Mouse (Mus musculus) layer of hippocampus, postnatal 36 days (tissue): ENCODE measurements at regions not wholly inside any gene's neighbourhood (a gene's known extent, or its start where the extent isn't known, plus 50 kb on each side); places are given as distances from the start of the nearest gene placed in this dataset.
A peak's percentile ranks its signal among the peaks of the same experiment; 100 is the strongest.

Experiments used
- DNase-seq, 2 experiments: peaks; one replicate each; pipeline ENCODE4 v3.0.0; 2022

GRCm38 (mm10) chr1:92386752-92387151 is 86.9 kb downstream of the Ndufa10 start:
- DNase-seq: no peak

DNA sequence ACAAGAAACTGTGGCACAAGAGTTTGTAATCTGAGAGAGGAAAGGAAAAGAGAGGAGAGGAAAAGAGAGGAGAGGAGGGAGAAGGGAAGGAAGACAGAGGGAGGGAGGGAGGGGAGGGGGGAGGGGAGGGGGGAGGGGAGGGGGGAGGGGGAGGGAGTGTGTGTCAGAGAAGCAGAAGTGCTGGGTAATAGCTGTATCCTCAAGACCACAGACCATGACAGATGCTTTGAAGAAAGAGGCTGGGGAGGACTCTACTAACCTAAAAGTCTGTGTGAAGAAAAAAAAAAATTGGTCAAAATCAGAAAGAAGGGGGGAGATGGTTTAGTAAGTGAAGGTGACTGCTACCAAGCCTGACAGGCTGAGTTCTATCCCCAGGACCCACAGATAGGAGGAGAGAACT is 88.7 kb downstream of the Ndufa10 start:
- DNase-seq: no peak

- no peak for DNase-seq
Measured at GRCm38 (mm10) chr1:92383749-92384148, 89.9 kb downstream of the Ndufa10 start.

GRCm38 (mm10) chr1:92379510-92379886 is 94.2 kb downstream of the Ndufa10 start:
- no peak for DNase-seq

DNA sequence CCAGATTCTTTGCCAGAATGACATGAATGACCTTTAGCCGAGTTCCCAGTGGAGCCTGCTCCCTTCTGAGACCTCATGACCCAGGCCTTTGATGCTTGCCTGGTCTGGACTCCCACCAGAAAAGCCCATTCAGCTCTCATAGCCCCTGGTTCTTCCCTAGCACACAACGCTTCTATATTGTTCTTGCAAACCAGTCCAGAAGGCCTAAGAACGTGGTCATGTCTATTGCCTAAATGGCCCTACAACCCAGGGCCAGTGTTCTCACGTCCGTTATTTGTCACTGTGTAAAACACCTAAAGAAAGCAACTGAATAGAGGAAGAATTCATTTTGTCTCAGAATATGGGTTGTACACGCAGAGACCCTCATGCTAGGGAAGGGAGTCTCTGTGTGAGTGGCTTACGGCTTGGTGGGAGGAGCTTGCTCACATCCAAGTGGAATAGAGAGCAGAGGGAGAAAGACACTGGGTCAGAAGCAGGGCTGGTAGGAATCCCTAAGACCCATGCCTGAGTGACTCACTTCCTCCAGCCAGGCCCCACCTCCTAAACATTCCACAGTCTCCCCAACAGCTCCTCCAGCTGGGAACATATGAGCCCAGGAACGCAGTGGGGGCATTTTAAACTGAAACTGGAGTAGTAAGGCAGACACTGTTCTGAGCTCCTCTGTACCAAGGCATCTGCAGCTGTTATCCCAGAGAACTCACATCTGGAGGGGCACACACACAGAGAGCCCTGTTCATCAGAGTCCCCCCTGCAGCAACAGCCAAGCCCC is 94.7 kb downstream of the Ndufa10 start:
- no peak for DNase-seq

DNA sequence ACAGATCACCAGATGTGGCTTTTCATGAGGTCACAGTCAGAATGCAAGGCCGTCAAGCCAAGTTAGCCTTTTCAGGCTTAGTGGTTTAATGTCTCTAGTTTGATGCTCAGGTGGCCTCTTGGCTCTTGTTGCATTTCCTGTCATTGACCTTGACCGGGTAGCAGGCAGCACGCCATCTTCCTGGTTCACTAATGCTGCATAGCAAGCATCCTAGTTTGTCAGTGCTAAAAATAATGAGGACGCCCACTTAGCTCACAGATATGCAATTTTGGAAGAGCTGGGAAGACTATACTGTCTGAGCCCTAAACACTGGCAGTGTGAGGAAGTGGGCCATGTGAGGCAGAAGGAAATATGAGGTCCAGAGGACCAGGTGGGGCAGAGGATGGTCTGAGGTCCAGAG is 97.2 kb downstream of the Ndufa10 start:
- no peak for DNase-seq

- no peak for DNase-seq
Measured at GRCm38 (mm10) chr1:92372222-92372990, 101.3 kb downstream of the Ndufa10 start.

- peak in 1 of 2 experiments; percentile 32 for DNase-seq
Measured at GRCm38 (mm10) chr1:92371357-92371981, 102.2 kb downstream of the Ndufa10 start.

DNA sequence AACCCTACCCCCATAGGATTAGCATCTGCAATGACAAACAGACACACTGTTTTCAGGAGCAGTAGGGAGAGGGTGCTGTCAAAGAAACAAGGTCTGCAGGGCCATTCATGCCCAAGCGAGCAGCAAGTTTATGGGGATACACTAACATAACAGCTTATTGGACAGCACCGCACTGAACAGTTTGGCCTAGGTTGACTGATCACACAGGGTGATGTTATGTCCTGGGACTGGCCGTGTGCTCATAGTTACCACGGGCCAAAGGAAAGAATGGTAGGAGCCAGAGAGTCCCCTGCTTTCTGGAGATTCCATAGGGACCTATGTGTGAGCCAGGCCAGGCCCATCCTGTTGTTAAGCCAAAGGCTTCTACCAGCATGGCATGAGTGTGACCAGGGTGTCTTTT is 102.8 kb downstream of the Ndufa10 start:
- DNase-seq: no peak

DNA sequence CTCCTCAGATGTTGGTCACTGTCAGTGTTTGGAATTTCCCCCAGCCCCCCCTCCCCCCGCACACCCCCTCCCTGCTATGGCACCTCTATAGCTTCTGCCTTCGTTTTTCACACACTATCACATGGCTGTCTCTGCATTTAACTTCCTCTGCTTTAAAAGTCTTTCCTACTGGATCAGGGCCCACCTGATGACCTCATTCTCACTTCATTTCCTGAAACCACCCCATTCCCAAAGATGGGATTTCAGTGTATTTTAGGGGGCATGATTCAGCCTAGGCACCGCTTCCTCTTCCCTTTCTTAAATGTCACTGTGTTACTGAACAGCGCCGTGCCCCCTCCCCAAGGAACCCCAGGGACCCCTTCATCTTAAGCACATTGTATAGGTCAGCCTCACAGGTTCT is 103.7 kb downstream of the Ndufa10 start:
- DNase-seq: no peak

DNA sequence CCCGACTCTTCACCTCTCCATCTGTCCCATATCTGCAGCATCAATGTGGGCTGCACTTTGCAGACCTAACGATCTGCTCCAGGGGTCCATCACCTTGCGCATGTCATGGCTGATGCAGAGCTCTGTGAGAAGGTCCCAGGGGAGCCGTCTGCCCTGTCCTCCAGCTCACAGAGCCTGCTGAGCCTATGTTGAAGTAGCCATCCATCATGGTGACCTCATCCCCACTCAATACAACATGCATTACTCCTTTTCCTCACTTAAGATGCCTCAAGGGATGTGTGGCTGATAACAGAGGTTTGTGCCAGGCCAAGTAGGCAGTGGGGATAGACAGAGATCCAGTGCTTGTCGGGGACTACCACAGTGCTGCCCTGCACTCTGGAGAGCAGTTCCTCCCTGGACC is 107.4 kb downstream of the Ndufa10 start:
- no peak for DNase-seq

- no peak for DNase-seq
Measured at GRCm38 (mm10) chr1:92365366-92366075, 108.1 kb downstream of the Ndufa10 start.

GRCm38 (mm10) chr1:92361677-92362076 is 112.0 kb downstream of the Ndufa10 start:
- DNase-seq: no peak

DNA sequence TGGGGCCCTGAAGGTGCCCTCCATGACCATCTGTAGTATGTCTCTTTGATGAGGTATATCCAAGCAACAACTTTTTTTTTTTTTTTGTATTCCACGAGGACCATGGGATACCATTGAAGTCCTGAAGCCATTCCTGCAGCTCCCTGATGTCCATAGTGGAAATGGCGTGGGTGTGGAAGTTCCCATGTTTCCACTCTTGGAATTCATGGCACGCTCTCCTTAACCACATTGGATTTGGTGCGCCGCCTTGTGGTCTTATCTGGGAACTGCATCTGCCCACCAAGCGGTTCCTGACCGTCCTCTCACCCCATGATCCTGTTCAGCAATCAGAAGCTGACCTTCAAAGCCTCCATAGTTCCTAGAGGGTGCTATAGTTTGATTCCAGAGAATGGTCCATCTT is 113.4 kb downstream of the Ndufa10 start:
- peak; percentile 46 to 76 for DNase-seq

DNA sequence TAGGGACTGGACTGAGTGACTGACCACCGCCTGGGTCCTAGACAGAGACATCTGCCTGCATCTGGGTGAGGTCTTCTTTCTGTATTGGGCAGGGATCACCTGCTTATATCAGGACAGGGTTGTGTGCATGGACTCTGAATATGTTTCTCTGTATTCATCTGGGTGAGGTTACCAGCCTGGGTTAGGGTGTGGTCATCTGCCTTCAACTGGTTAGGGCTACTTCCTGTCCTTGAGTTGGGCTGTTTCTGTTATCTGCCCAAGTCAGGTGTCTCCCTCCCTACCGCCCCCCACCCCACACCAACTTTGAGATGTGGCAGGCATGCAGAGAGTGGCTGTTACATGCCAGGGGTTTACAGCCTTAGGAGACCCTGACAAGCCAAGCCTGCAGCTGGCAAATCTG is 114.2 kb downstream of the Ndufa10 start:
- DNase-seq: no peak

DNA sequence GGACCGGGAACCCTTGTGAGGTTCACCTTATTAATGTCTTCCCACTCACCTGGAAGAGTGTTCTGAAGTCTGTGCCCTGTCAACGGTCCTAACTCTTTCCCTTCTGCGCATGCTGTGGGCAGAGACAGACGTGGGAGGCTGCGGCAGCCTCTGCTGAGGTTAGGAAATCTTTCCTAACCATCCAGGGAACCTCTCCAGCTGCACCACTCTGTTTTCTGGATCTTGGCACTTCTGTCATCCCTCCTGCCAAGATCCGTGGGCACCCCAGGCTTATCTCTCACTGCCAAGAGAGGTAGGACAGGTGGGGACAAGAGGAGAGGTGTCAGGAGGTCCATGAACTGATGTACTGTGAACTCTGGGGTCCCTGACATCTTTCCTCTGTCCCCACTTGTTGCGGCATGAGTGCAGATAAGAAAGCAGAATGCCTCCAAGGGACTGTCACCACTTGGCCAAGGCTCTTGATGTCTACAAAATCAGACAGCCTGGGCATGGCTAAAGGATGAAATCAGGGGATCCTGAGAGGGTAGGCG is 114.8 kb downstream of the Ndufa10 start:
- DNase-seq: no peak

GRCm38 (mm10) chr1:92348353-92349005 is 125.2 kb downstream of the Ndufa10 start:
- no peak for DNase-seq

DNA sequence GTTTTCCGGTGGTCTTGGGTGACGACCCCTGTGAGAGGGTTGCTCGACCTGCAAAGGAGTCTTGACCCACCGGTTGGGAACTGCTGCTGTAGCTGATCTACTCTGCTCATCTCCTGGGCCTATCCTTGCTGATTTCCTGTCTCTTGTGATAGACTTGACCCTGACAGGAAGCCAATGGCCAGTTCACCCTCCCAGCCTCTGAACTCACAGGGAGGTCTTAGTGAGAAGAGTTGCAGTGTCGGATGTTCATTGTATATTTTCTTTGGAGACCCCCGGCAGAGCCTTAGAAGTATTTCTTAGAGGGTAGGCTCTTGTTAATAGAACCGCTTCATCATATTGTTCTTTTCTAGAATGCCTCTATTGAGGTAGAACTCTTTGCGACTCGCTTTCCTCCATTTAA is 126.0 kb downstream of the Ndufa10 start:
- no peak for DNase-seq

DNA sequence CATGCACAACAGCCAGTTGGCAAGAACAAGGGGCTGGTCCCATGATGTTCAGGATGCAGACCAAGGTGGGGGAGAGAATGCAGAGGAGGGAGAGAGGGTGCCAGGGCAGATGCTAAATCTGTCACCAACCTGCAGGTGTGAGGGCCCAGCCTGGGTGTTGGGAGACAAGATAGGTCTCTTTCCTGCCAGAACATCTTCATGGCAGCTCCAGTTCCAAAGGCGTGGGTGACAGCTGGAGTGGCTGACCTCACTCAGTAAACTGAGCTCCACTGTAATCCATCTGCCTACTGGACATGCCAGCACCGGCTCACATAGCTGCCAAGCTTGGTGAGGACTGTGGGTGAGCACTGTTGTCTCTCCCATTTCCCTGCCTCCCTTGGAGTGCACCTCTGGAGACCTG is 129.9 kb downstream of the Ndufa10 start:
- no peak for DNase-seq

GRCm38 (mm10) chr1:92343161-92343598 is 130.5 kb downstream of the Ndufa10 start:
- no peak for DNase-seq

GRCm38 (mm10) chr1:92341846-92342540 is 131.7 kb downstream of the Ndufa10 start:
- DNase-seq: no peak
